Mouse (Mus musculus): Measurements from ENCODE around the gene Sobp.

DNA sequence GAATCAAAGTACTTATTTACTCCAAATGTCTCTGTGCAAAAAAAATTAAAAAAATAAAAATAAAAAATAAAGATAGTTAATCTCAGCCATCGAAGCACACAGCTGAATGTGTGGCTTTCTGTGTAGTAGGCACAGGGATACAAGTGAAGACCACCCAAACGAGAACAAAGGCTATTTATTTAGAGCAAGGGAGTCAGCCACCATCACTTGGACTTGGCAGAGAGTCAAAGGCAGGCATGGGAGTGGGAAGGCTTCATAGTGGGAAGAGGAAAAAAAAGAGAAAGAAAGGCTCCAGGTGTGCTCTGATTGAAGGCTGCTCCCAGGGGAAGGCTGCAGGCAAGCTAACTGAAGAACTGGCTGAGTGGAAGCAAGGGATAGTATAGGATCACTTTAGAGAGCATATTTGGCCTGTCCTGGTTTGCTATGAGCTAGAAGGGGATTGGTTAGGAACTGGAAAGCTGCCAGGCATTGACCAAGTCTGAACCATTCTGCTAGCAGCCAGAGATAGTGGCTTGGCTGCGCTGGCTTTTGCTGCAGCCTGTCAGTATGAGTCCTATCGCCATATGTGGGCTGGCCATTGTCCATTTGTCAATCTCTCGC is 6.1 kb upstream of the Sobp start:
- TF ChIP-seq CTCF (IDR thresholded peaks at IDR 0.05; ENCODE audit: low read depth) (no peak), EP300 (IDR thresholded peaks at IDR 0.05; ENCODE audit: low read depth) (no peak)
